Mouse (Mus musculus): ENCODE measurements around the gene Nat8f1.
"Not testable (repeated sequence)": the region's sequence is repeated elsewhere in the genome, so short reads cannot be mapped to it uniquely, and the experiment has no call there.

Gene Nat8f1

GRCm38 (mm10) chr6:85915539-85916513 lies at the start of gene Nat8f1:
Gene Nat8f1 (minus strand): TSS chr6:85915687.
- in situ Hi-C loops (cut with MboI, MseI): not testable (repeated sequence)

DNA sequence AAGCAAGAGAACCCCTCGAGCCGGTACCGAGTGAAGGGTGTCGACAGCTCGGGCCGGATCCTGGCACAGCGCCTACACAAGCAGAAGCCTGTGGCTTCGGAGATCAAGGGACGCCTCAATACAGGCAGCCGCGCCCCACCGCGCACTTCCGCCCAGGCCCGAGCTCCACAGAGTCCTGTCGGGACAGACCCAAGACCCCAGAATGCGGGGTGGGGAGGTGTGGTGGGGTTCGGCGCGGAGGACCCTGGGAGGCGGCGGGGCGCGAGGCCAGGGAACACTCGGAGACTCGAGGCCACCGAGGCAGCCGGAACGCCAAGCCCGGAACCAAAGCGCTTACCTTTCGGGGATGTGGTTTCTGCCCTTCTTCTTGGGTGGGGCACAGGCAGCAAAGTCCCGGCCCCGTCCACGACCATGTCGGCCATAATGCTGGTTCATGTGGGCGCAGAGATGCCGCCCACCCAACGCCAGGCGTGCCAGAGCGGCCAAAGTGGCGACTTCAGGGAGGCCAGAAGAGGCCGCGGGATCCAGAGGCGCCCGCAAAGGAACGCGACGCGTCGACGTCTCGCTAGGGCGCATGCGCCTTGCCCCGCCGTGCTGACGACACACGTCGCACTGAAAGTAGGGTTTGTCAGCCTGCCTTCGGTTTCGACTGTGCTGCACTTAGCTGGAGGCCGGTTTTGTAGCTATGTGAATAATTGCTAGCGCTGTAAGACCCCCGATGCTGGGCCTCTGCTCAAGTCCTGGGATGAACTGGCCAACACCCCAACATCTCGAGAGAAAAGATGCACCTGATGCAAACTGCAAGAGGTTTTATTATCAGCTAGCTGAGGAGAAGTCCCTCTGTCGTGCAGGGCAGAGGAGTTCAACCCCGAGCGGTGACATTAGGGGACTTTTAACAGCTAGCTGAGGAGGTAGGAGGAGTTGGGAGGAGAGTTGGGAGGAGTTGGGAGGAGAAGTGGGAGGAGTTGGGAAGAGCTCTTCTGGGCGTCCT lies 45.9 kb upstream of the Nat8f1 start, which contains the start of gene Dusp11:
Gene Dusp11, minus strand, starts transcription at position 567 of the 991 bp plus-strand sequence.
- in situ Hi-C loops (cut with MboI, MseI): loop anchor here in 1 of 2 experiments (10.0 to 25.0 kb wide), 2 partner anchors 433 to 576 kb away; partner anchors contain the start of genes Pcbp1 and Pcyox1

DNA sequence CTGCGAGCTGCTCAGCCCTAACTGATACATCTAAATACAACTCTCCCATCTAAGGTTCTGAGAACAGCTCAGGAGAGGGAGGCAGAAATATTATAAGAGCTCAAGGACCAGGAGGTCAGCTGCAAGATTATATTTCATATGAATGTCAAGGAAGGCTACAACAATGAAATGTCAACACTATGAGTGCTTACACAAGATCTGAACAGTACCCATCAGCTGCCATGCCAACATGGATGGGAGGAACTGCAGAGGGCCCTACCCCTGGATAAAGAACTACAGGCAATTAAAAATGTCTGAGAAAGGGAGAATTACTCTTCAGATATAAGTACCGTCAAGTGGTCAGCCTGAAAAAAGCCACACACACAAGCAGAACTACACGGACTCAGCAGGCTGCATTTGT lies 42.1 kb upstream of the Nat8f1 start:
- in situ Hi-C loops (cut with MboI, MseI): loop anchor here in 1 of 2 experiments (25.0 kb wide), 1 partner anchor 580 kb away; the partner anchor contains the start of gene Pcbp1

GRCm38 (mm10) chr6:85948549-85948948 lies 33.1 kb upstream of the Nat8f1 start:
- in situ Hi-C loops (cut with MboI, MseI): no loop called here

DNA sequence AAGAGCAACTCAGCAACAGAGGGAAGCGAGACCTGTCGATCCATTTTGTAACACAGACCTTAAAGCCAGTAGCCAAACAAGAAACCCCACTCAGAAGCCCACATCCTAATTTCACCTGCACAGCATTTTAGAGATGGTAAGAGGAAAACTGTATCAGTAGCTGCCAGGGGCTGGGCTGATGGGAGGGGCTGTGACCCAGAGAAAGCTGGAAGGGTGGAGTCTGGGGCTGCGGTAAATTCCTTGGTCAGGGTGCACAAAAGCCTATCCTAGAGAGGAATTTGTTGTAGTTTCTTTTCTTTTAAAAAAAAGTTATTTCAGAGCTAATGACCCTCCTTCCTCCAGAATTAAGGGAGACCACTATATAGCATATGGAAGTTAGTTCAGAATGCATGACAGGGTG lies 27.0 kb upstream of the Nat8f1 start:
- in situ Hi-C loops (cut with MboI, MseI): no loop called here

- in situ Hi-C loops (cut with MboI, MseI): loop anchor here (5.0 to 10.0 kb wide), 2 partner anchors 69 to 494 kb away; no protein-coding TSS in a partner anchor
Observed at GRCm38 (mm10) chr6:85938701-85939100, 23.2 kb upstream of the Nat8f1 start.

DNA sequence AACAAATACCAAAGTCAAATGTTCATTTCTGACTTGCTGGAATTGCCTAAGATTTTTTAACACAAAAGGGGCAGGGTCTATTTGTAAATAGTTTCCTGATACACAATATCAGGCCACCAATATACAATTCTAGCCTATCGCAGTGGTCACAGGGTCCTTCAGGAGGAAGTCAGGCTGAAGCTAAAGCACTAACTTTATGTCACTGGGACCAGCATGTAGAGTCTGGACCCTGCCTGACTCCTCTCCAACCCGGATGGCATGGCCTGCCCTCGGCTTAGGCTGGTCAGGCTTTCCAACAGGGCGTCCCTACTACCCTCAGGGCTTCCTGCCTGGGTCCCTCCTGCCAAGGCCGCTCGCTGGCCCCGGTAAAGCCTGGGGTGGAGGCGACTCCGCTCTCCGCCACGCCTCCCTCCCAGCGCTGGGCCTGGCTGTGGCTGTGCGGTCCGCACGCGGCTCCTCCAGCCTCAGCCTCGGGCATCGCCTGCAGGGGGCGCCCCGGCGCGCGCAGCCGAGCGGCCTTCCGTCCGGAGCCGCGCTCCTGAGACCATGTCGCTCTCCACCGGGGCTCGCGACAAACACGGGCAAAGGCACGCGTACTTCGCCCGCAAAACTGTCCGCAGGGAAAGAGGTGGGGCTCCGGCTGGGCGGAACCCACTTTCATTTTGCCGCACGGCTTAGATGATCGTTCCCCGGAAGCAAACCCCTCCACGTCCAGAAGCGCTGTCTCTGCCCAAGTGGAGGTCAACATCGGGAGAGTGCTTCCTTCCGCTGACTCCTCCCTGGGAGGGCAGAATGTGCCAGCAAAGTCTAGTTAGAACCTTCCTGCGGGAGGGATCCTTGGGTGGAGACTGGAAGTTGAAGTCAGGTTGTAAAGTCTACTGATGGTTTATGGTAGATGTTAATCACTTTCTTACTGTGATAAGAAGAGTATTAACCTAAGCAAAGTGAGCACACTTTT lies 21.3 kb upstream of the Nat8f1 start:
- in situ Hi-C loops (cut with MboI, MseI): loop anchor here (5.0 to 10.0 kb wide), 2 partner anchors 71 to 492 kb away; no protein-coding TSS in a partner anchor

GRCm38 (mm10) chr6:85935646-85936045 lies 20.2 kb upstream of the Nat8f1 start:
- in situ Hi-C loops (cut with MboI, MseI): loop anchor here (5.0 to 10.0 kb wide), 2 partner anchors 72 to 491 kb away; no protein-coding TSS in a partner anchor

- in situ Hi-C loops (cut with MboI, MseI): loop anchor here in 1 of 2 experiments (10.0 kb wide), 1 partner anchor 489 kb away; no protein-coding TSS in a partner anchor
Observed at GRCm38 (mm10) chr6:85934047-85934446, 18.6 kb upstream of the Nat8f1 start.

DNA sequence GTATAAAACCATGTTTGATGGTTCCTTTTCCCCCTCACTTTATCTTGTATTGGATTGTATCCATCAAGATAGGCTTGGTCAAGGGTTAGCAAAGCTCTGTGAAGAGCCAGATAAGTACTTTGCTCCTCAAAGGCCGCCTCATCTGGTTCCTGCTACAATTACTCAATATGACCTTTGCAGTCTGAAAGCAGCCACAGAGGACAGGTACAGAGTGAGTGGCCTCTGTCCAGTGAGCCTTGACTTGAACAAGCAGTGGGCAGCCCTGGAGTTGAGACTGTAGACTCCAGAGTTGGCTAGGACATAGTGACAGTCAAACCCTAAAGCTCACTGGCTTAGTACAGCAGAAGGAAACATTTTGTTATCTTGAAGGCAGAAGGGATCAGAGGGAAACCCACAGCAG lies 13.8 kb upstream of the Nat8f1 start:
- in situ Hi-C loops (cut with MboI, MseI): no loop called here

DNA sequence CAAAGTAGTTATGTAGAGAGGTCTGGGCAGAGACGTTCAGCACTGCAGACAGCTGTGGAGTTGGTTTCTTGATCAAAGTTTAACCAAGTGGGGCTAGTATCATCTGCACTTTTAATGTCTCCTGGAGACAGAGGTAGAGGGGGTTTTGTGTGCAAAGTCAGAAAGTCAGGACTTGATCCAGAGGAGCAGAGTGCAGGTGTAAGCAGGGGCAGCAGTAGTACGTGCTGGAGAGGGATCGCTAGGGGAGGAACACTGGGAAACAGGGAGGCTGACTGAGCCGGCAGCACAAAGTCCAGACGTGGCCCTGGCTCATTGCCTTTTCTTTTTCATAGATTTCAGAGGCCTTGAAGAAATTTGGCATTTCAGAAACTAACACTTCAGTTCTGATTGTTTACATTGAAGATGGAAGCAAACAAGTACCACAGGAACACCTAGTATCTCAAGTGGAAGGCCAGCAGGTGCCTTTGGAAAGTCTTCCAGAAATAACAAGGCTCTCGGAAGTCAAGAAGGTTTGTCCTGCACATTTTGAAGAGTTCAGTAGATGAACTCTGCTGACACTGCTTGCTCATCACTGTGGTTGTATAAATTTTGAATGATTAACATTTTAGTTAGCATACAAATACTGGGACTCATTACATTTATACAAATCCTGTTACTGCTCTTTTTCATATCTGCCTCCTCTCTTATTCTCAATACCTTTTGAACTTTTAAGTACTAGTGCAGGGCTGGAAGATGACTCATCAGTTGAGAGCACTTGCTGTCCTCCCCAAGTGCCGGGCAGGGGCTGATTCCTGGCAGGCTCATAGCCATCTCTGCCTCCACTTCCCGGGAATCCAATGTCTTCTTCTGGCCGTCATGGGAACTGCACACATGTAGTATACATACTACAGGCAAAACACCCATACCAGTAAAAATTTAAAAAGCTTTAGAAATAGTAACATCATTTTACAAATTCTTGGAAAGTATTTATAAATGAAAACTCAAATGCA lies 12.3 kb upstream of the Nat8f1 start:
- in situ Hi-C loops (cut with MboI, MseI): no loop called here

- in situ Hi-C loops (cut with MboI, MseI): no loop called here
Observed at GRCm38 (mm10) chr6:85926709-85927108, 11.2 kb upstream of the Nat8f1 start.

DNA sequence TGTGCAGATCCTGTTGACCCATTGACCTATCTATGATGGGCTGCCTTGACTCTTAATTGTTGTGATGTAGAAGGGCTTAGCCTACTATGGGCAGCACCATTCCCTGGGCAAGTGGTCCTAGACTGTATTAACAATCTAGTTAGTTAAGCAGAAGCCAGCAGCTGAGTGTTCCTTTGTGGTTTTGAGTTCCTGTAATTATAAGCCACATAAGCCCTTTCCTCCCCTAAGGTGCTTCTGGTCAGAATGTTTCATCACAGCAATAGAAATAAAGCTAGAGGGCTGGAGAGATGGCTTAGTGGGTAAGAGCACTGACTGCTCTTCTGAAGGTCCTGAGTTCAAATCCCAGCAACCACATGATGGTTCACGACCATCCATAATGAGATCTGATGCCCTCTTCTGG lies 8.2 kb upstream of the Nat8f1 start:
- in situ Hi-C loops (cut with MboI, MseI): no loop called here

DNA sequence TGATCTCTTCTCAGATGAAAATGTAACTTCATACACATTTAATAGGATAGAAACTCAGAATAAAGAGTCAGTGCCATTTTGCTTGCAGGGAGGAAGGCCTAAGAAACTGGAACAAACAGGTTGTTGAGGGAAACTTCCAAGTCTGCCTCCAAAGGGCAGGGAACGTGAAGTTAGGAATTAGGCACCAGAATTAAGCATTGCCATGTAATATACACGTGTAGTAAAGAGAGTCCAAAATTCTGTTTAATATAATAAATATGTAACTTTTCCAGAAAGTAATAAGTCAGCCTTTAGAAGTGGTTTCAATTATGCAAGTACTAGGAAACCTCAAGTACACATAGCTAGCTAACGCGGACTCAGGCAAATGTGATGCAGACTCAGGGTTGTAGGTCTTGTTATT lies 3.9 kb upstream of the Nat8f1 start:
- in situ Hi-C loops (cut with MboI, MseI): no loop called here

GRCm38 (mm10) chr6:85918341-85918740 lies 2.9 kb upstream of the Nat8f1 start:
- in situ Hi-C loops (cut with MboI, MseI): not testable (repeated sequence)

- in situ Hi-C loops (cut with MboI, MseI): no loop called here
Observed at GRCm38 (mm10) chr6:85916596-85916995, 1.1 kb upstream of the Nat8f1 start.

DNA sequence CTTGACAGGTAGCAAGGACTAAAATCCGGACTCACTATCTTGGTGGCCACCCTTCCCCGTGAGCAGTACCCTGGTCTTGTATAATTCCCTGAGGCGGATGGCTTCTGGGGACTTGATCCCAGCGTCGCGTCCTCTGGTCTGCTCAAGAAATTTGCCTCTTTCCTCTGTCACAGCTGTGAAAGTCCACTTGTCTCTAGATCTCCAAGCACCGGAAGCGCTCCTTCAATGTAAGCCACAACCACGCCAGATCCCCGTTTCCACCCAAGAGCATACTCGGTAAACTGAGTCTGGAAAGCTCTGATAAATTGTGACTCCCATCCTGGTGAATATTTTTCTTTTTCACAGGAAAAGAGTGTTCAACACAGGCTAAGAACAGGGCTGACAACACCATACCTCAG lies 347 bp downstream of the Nat8f1 start:
- in situ Hi-C loops (cut with MboI, MseI): no loop called here

DNA sequence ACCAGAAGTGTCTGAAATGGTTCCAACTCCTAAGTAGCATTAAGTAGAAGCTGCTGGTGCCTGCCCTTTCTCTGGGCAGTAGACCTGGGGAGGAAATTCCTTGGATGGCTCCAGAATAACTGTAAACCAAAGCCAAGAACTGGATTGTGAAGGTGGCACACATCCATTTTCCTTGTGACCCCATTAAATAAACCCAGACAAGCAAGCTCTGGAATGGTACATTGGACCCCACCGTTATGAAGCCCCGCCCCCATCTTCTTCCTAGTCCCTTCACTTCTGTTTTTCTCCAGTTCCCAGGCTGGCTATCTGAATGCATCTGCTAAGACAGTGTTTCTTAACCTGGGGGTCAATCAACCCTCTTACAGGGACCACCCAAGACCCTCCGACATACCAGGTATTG lies 3.9 kb downstream of the Nat8f1 start, which contains the start of gene Tprkb:
Gene Tprkb, plus strand, starts transcription at position 279 of the 400 bp plus-strand sequence.
- in situ Hi-C loops (cut with MboI, MseI): no loop called here

GRCm38 (mm10) chr6:85909704-85910103 lies 5.8 kb downstream of the Nat8f1 start:
- in situ Hi-C loops (cut with MboI, MseI): loop anchor here (5.0 kb wide), 2 partner anchors 322 to 327 kb away; partner anchors contain the start of gene Alms1 (in 1 of the 2)
